Mouse (Mus musculus): ENCODE results near the gene Pamr1.

Pamr1 gene

GRCm38 (mm10) chr2:102598911-102599721 lies 49.3 kb downstream of the Pamr1 start:
- peak; percentile 40 to 70 for DNase-seq (ENCODE audit: low spot score in 2 of 2)

GRCm38 (mm10) chr2:102600516-102600915 lies 50.7 kb downstream of the Pamr1 start:
- DNase-seq (ENCODE audit: low spot score in 2 of 2): no peak

GRCm38 (mm10) chr2:102610485-102610884 lies 60.7 kb downstream of the Pamr1 start:
- DNase-seq (ENCODE audit: low spot score in 2 of 2): no peak

- DNase-seq (ENCODE audit: low spot score in 2 of 2): no peak
These were observed 66.8 kb downstream of the Pamr1 start for GRCm38 (mm10) chr2:102616637-102617036.

- DNase-seq (ENCODE audit: low spot score in 2 of 2): peak; percentile 34 to 39
These were observed 71.1 kb downstream of the Pamr1 start for GRCm38 (mm10) chr2:102620744-102621429.

- no peak for DNase-seq (ENCODE audit: low spot score in 2 of 2)
These were observed 72.4 kb downstream of the Pamr1 start for GRCm38 (mm10) chr2:102622176-102622575.

- DNase-seq (ENCODE audit: low spot score in 2 of 2): no peak
These were observed 73.1 kb downstream of the Pamr1 start for GRCm38 (mm10) chr2:102622943-102623342.

- DNase-seq (ENCODE audit: low spot score in 2 of 2): peak in 1 of 2 experiments; percentile 34
These were observed 74.7 kb downstream of the Pamr1 start for GRCm38 (mm10) chr2:102624538-102624937.

- DNase-seq (ENCODE audit: low spot score in 2 of 2): no peak
These were observed 82.5 kb downstream of the Pamr1 start for GRCm38 (mm10) chr2:102632361-102632760.

GRCm38 (mm10) chr2:102634010-102634409 lies 84.2 kb downstream of the Pamr1 start:
- no peak for DNase-seq (ENCODE audit: low spot score in 2 of 2)

GRCm38 (mm10) chr2:102635523-102636060 lies 85.8 kb downstream of the Pamr1 start:
- no peak for DNase-seq (ENCODE audit: low spot score in 2 of 2)

GRCm38 (mm10) chr2:102636116-102636600 lies 86.3 kb downstream of the Pamr1 start:
- peak in 1 of 2 experiments; percentile 34 for DNase-seq (ENCODE audit: low spot score in 2 of 2)

- no peak for DNase-seq (ENCODE audit: low spot score in 2 of 2)
These were observed 88.3 kb downstream of the Pamr1 start for GRCm38 (mm10) chr2:102638140-102638539.

GRCm38 (mm10) chr2:102638690-102639089 lies 88.9 kb downstream of the Pamr1 start:
- no peak for DNase-seq (ENCODE audit: low spot score in 2 of 2)

- peak in 1 of 2 experiments; percentile 61 for DNase-seq (ENCODE audit: low spot score in 2 of 2)
These were observed 99.2 kb downstream of the Pamr1 start for GRCm38 (mm10) chr2:102648845-102649500.

- DNase-seq (ENCODE audit: low spot score in 2 of 2): no peak
These were observed 100.5 kb downstream of the Pamr1 start for GRCm38 (mm10) chr2:102650322-102650721.

- no peak for DNase-seq (ENCODE audit: low spot score in 2 of 2)
These were observed 106.3 kb downstream of the Pamr1 start for GRCm38 (mm10) chr2:102655966-102656725.

- DNase-seq (ENCODE audit: low spot score in 2 of 2): no peak
These were observed 107.9 kb downstream of the Pamr1 start for GRCm38 (mm10) chr2:102657726-102658125.

GRCm38 (mm10) chr2:102658163-102658660 lies 108.4 kb downstream of the Pamr1 start, which contains the start of gene Slc1a2:
Gene Slc1a2, plus strand, starts transcription at chr2:102658659.
- peak; percentile 62 to 80 for DNase-seq (ENCODE audit: low spot score in 2 of 2)

- DNase-seq (ENCODE audit: low spot score in 2 of 2): peak; percentile 64 to 73
These were observed 109.1 kb downstream of the Pamr1 start for GRCm38 (mm10) chr2:102658661-102659520.
